Mouse (Mus musculus): ENCODE results near the gene 9330159F19Rik. TPM values are rescaled to one million over a fixed set of nuclear protein-coding genes. Genes with fewer than 3 reads are reported as not detected.

Gene 9330159F19Rik
- total RNA-seq, 2 experiments from 2014 or later = 2.5 to 5.7 TPM

Other genes with a start within 250 kb of the 9330159F19Rik start
- gene 2310057J18Rik, start 225.3 kb upstream of the 9330159F19Rik start, total RNA-seq (2021) = not detected
- gene Soga3, start 67.8 kb upstream of the 9330159F19Rik start, total RNA-seq (2021) = 1 to 10 TPM; 4.6 to 8.2 TPM
- gene Gm49353, start 12.7 kb upstream of the 9330159F19Rik start, total RNA-seq (2021) = 1 to 10 TPM; 1.1 to 1.3 TPM
- gene Echdc1, start 101.6 kb downstream of the 9330159F19Rik start, total RNA-seq (2021) = 100 to 1,000 TPM; 131 to 149 TPM
- gene Rnf146, start 150.8 kb downstream of the 9330159F19Rik start, total RNA-seq (2021) = 10 to 100 TPM; 52.0 to 52.3 TPM